Mouse (Mus musculus) heart, embryonic 16.5 days (tissue): ENCODE results near the gene Llgl2. TPM values are rescaled to one million over a fixed set of nuclear protein-coding genes. Genes with fewer than 3 reads are reported as not detected.

Source experiments
- microRNA-seq: library from miRNA; unstranded; fragments of <30 nt; microRNA quantifications from one replicate; pipeline ENCODE4, GENCODE M21; 2017
- polyA plus RNA-seq: library from polyadenylated mRNA; unstranded; fragments of >200 nt; fragmentation: Nextera tagmentation; extraction: Ambion mirVana; gene quantifications from 2 replicates; pipeline ENCODE4 v1.2.1, GENCODE M21; 2015

The Llgl2 gene
- polyA plus RNA-seq, 1 experiment from 2014 or later: 17.7 TPM

Small RNA genes within 50 kb of the gene (microRNA-seq; reads per million reads assigned to microRNA genes)
- 0.79 reads per million for gene Mir5621

Other genes with a start within 250 kb of the Llgl2 start
- 84.4 and 86.2 TPM in 2 replicates for gene Mrps7, start 220.1 kb upstream of the Llgl2 start, polyA plus RNA-seq
- 15.4 and 18.8 TPM in 2 replicates for gene Gga3, start 220.0 kb upstream of the Llgl2 start, polyA plus RNA-seq
- gene Mif4gd, start 211.1 kb upstream of the Llgl2 start, polyA plus RNA-seq: 41.5 and 42.0 TPM in 2 replicates
- gene Slc25a19, start 195.8 kb upstream of the Llgl2 start, polyA plus RNA-seq: 55.7 and 58.1 TPM in 2 replicates
- 103 and 118 TPM in 2 replicates for gene Grb2, start 115.5 kb upstream of the Llgl2 start, polyA plus RNA-seq
- gene Tmem94, start 58.6 kb upstream of the Llgl2 start, polyA plus RNA-seq: 36.8 and 43.1 TPM in 2 replicates
- 18.9 and 22.1 TPM in 2 replicates for gene Caskin2, start 10.4 kb upstream of the Llgl2 start, polyA plus RNA-seq
- 26.2 and 28.3 TPM in 2 replicates for gene Tsen54, start 9.3 kb upstream of the Llgl2 start, polyA plus RNA-seq
- 0.17 and 1.7 TPM in 2 replicates for gene Myo15b, start 34.4 kb downstream of the Llgl2 start, polyA plus RNA-seq
- 68.4 and 82.9 TPM in 2 replicates for gene Smim5, start 75.9 kb downstream of the Llgl2 start, polyA plus RNA-seq
- gene Smim6, start 88.0 kb downstream of the Llgl2 start, polyA plus RNA-seq: 3.7 and 5.7 TPM in 2 replicates
- gene Sap30bp, start 109.2 kb downstream of the Llgl2 start, polyA plus RNA-seq: 20.2 and 23.5 TPM in 2 replicates
- gene Recql5, start 109.4 kb downstream of the Llgl2 start, polyA plus RNA-seq: 13.2 and 13.6 TPM in 2 replicates
- 2.7 and 4.4 TPM in 2 replicates for gene Itgb4, start 150.7 kb downstream of the Llgl2 start, polyA plus RNA-seq
- gene Galk1, start 188.7 kb downstream of the Llgl2 start, polyA plus RNA-seq: 142 and 153 TPM in 2 replicates
- gene H3f3b, start 203.9 kb downstream of the Llgl2 start, polyA plus RNA-seq: 661 and 709 TPM in 2 replicates
- gene Unk, start 206.3 kb downstream of the Llgl2 start, polyA plus RNA-seq: 22.7 and 23.2 TPM in 2 replicates